Mouse (Mus musculus): ENCODE data around the gene Lexm. TPM values are rescaled to one million over a fixed set of nuclear protein-coding genes. Genes with fewer than 3 reads are reported as not detected.

The Lexm gene
- polyA plus RNA-seq (2014; fragmentation: Illumina TruSeq; extraction: RNeasy Lipid Tissue Mini Kit (QIAGEN cat#74804); ENCODE audit: insufficient read depth, low read depth, low replicate concordance), result not detected

DNA sequence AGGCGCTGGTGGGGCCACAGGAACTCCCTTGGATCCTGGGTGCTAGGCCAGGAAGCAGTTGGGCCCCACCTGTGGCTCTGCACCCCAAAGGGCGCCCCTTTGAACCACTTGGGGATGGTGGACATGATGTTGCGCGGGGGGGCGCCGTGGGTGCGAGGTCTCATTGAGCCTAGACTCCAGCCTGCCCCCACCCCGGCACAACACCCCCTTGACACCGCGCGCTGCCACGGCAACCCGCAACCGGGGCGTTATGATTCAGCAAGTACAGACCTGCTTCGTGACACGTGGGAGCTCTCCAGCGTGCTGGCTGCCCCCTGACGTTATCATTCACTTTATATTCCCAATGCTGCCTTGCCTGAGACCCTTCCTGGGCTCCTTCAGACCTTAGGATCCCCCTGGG is at the start of gene Lexm:
Gene Lexm (minus strand): TSS at position 186 of the 400 bp plus-strand sequence.

DNA sequence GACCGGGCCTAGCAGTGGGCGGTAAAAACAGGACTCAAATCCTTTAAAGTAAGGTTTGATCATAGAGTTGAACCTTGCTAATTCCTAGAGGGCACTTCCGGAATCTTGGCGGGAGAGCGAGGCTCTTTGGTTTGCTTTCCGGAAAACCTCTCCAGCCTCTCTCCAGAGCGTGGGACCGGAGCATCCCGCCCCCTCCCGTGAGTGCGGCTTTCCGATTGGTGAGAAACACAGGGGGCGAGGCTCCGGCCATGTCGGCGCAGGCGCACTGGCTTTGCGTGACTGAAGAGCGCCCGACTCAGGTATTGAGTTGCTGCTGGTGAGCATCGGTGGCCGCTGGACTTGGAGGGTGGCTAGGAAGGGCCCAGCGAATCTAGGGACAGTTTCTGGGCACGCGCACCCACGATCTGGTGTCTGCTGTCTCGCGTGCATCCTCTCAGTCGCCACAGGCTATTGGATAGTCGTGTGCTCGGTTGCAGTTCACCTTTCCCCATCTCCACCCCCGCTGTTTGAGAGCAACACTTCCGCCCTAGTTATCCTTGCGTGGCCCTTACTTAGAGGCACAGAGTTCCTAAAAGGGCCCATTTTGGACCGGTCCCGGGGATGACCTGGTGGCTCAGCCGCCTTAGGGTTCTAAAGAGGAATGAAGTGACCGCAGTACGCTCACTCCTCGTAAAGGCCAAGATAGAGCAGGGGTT is 33.9 kb upstream of the Lexm start, which contains the start of gene Pars2:
Gene Pars2 (plus strand): TSS at position 237 of the 695 bp plus-strand sequence.

DNA sequence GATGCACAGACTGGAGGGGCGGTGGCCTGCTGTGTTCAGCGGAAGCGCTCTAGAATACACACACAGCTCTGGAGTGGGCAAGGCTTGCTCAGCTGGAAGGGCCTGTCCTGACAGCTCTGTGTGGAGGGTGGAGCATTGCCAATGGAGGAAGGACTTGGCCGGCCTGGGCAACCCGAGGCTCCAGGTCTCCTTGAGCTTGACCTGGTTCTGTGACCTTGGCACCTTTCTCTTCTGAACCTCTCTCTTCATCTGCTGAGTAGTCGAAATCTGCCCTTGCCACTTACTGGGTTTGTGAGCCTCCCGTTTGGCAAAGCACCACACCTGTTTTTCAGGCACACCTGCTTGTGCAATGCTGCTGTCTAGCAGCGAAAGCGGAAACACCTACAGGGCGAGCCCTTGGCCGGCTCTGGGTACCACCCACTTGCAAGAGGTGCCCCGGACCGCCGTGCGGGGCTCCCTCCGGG is 5.0 kb upstream of the Lexm start, which contains the start of gene Ttc22:
Gene Ttc22 (plus strand): TSS at position 403 of the 464 bp plus-strand sequence.

DNA sequence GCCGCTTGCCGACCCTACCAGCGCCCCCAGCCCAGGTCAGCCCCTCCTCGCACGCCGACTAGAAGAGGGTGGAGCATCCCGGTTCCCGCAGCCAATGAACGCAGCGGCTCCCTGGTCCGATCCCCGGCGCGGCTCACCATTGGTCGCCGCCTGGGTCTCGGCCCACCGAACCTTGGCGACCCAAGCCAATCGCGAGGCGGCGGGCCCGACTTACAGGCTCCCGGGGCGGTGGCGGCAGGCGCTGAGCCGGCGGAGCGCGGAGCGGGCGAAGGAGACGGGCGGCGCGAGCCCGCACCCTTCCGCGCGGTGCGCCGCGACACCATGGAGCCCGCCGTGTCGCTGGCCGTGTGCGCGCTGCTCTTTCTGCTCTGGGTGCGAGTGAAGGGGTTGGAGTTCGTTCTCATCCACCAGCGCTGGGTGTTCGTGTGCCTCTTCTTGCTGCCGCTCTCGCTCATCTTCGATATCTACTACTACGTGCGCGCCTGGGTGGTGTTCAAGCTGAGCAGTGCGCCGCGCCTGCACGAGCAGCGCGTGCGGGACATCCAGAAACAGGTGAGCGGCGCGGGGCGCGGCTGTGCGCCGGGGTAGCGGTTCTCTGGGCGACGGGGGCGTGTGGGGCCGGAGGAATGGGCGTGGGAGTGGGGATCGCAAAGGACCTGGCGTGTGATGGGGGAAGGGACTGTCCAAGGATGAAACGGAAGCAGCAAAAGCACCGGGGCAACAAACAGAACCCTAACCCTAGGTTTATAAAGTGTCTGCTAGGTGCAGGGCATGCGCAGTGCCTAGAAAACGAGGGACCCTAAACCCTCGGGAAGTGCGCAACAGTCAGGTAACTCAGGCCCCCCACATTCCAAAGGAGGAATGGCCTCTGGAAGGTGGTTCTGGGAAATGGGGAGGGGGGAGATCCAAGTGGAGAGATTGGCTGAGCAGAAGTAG is 55.9 kb downstream of the Lexm start, which contains the start of gene Dhcr24:
Gene Dhcr24 (plus strand): TSS at position 193 of the 936 bp plus-strand sequence.

Other genes starting within 250 kb of the Lexm start
- not detected for gene Pcsk9, start 152.9 kb downstream of the Lexm start, polyA plus RNA-seq (2014; fragmentation: Illumina TruSeq; extraction: RNeasy Lipid Tissue Mini Kit (QIAGEN cat#74804); ENCODE audit: insufficient read depth, low read depth, low replicate concordance)
- not detected for gene Bsnd, start 125.0 kb downstream of the Lexm start, polyA plus RNA-seq (2014; fragmentation: Illumina TruSeq; extraction: RNeasy Lipid Tissue Mini Kit (QIAGEN cat#74804); ENCODE audit: insufficient read depth, low read depth, low replicate concordance)
- 22.9 TPM for gene Dhcr24, start 56.2 kb downstream of the Lexm start, polyA plus RNA-seq (2014; fragmentation: Illumina TruSeq; extraction: RNeasy Lipid Tissue Mini Kit (QIAGEN cat#74804); ENCODE audit: insufficient read depth, low read depth, low replicate concordance)
- 1.2 TPM for gene Ttc22, start 5.2 kb upstream of the Lexm start, polyA plus RNA-seq (2014; fragmentation: Illumina TruSeq; extraction: RNeasy Lipid Tissue Mini Kit (QIAGEN cat#74804); ENCODE audit: insufficient read depth, low read depth, low replicate concordance)
- gene Pars2, start 33.8 kb upstream of the Lexm start, polyA plus RNA-seq (2014; fragmentation: Illumina TruSeq; extraction: RNeasy Lipid Tissue Mini Kit (QIAGEN cat#74804); ENCODE audit: insufficient read depth, low read depth, low replicate concordance), result 3.2 TPM
- gene Ttc4, start 61.7 kb upstream of the Lexm start, polyA plus RNA-seq (2014; fragmentation: Illumina TruSeq; extraction: RNeasy Lipid Tissue Mini Kit (QIAGEN cat#74804); ENCODE audit: insufficient read depth, low read depth, low replicate concordance), result 24.4 TPM
- 0.24 TPM for gene Mroh7, start 113.7 kb upstream of the Lexm start, polyA plus RNA-seq (2014; fragmentation: Illumina TruSeq; extraction: RNeasy Lipid Tissue Mini Kit (QIAGEN cat#74804); ENCODE audit: insufficient read depth, low read depth, low replicate concordance)
- 0.23 TPM for gene Fam151a, start 116.6 kb upstream of the Lexm start, polyA plus RNA-seq (2014; fragmentation: Illumina TruSeq; extraction: RNeasy Lipid Tissue Mini Kit (QIAGEN cat#74804); ENCODE audit: insufficient read depth, low read depth, low replicate concordance)
- gene Acot11, start 187.8 kb upstream of the Lexm start, polyA plus RNA-seq (2014; fragmentation: Illumina TruSeq; extraction: RNeasy Lipid Tissue Mini Kit (QIAGEN cat#74804); ENCODE audit: insufficient read depth, low read depth, low replicate concordance), result 3.0 TPM

Data from lung, adult 10 weeks (tissue).